Mouse (Mus musculus) liver, embryonic 13.5 days (tissue): ENCODE measurements around the gene Lsm7. TPM values are rescaled to one million over a fixed set of nuclear protein-coding genes. Genes with fewer than 3 reads are reported as not detected.

Experiments used
- microRNA counts: library from miRNA; unstranded; fragments of <30 nt; microRNA quantifications from one replicate; lab custom pipeline; 2016
- microRNA-seq: library from miRNA; unstranded; fragments of <30 nt; microRNA quantifications from one replicate; pipeline ENCODE4, GENCODE M21; 2016
- polyA plus RNA-seq: library from polyadenylated mRNA; unstranded; fragments of >200 nt; fragmentation: Nextera tagmentation; extraction: Ambion mirVana; gene quantifications from 2 replicates; pipeline ENCODE4 v1.2.1, GENCODE M21; 2015

Gene Lsm7
- polyA plus RNA-seq, 1 experiment from 2014 or later = 208 TPM

MicroRNAs within 50 kb of the gene (microRNA counts, 519-probe panel; counts per million panel counts)
- microRNA mmu-miR-1982 (lab: Ali Mortazavi, UCI) = 114 counts per million

Small RNA genes within 50 kb of the gene (microRNA-seq; reads per million reads assigned to microRNA genes)
- 1.5 reads per million for gene Mir1982

Other genes with a start within 250 kb of the Lsm7 start
- gene Gm49322, start 249.2 kb downstream of the Lsm7 start, polyA plus RNA-seq = 1.4 and 1.5 TPM in 2 replicates
- 46.0 and 51.1 TPM in 2 replicates for gene Csnk1g2, start 232.4 kb downstream of the Lsm7 start, polyA plus RNA-seq
- gene Btbd2, start 198.1 kb downstream of the Lsm7 start, polyA plus RNA-seq = 11.5 and 12.7 TPM in 2 replicates
- 71.4 and 73.8 TPM in 2 replicates for gene Mknk2, start 177.1 kb downstream of the Lsm7 start, polyA plus RNA-seq
- 31.6 and 38.5 TPM in 2 replicates for gene Mob3a, start 153.2 kb downstream of the Lsm7 start, polyA plus RNA-seq
- 6.1 and 7.5 TPM in 2 replicates for gene Izumo4, start 153.0 kb downstream of the Lsm7 start, polyA plus RNA-seq
- 24.9 and 25.6 TPM in 2 replicates for gene Ap3d1, start 112.9 kb downstream of the Lsm7 start, polyA plus RNA-seq
- 7.4 and 7.8 TPM in 2 replicates for gene Dot1l, start 100.0 kb downstream of the Lsm7 start, polyA plus RNA-seq
- 35.7 and 48.5 TPM in 2 replicates for gene Sf3a2, start 57.0 kb downstream of the Lsm7 start, polyA plus RNA-seq
- 97.5 and 105 TPM in 2 replicates for gene Plekhj1, start 56.6 kb downstream of the Lsm7 start, polyA plus RNA-seq
- gene Amh, start 50.0 kb downstream of the Lsm7 start, polyA plus RNA-seq = not detected in 2 replicates
- 0.20 and 0.38 TPM in 2 replicates for gene Jsrp1, start 41.7 kb downstream of the Lsm7 start, polyA plus RNA-seq
- gene Oaz1, start 28.6 kb downstream of the Lsm7 start, polyA plus RNA-seq = 1,324 and 1,529 TPM in 2 replicates
- gene Lingo3, start 11.2 kb downstream of the Lsm7 start, polyA plus RNA-seq = not detected in 2 replicates
- 56.8 and 58.9 TPM in 2 replicates for gene Sppl2b, start 66 bp upstream of the Lsm7 start, polyA plus RNA-seq
- 0.05 TPM in 1 of 2 replicates, not detected in the other for gene Tmprss9, start 16.6 kb upstream of the Lsm7 start, polyA plus RNA-seq
- 249 and 266 TPM in 2 replicates for gene Timm13, start 45.8 kb upstream of the Lsm7 start, polyA plus RNA-seq
- gene Lmnb2, start 63.0 kb upstream of the Lsm7 start, polyA plus RNA-seq = 14.0 and 15.4 TPM in 2 replicates
- 1.6 and 1.8 TPM in 2 replicates for gene Gadd45b, start 74.9 kb upstream of the Lsm7 start, polyA plus RNA-seq
- 0.44 and 0.46 TPM in 2 replicates for gene Gng7, start 159.7 kb upstream of the Lsm7 start, polyA plus RNA-seq
- gene Diras1, start 170.5 kb upstream of the Lsm7 start, polyA plus RNA-seq = 0.06 TPM in 1 of 2 replicates, not detected in the other
- gene Slc39a3, start 182.2 kb upstream of the Lsm7 start, polyA plus RNA-seq = 5.7 and 5.8 TPM in 2 replicates
- 69.1 and 71.6 TPM in 2 replicates for gene Sgta, start 205.0 kb upstream of the Lsm7 start, polyA plus RNA-seq
- 35.1 and 38.2 TPM in 2 replicates for gene Thop1, start 214.8 kb upstream of the Lsm7 start, polyA plus RNA-seq
- gene Creb3l3, start 243.7 kb upstream of the Lsm7 start, polyA plus RNA-seq = 22.3 and 22.5 TPM in 2 replicates